Mouse (Mus musculus) intestine, embryonic 15.5 days (tissue): ENCODE data around the gene Fut8. TPM values are rescaled to one million over a fixed set of nuclear protein-coding genes. Genes with fewer than 3 reads are reported as not detected.

Experiments
- ATAC-seq: fragments of 200-750 bp; cut with Nextera tagmentation; 2 replicates; pipeline ENCODE4 v1.8.0; 2017; ENCODE audit warnings: moderate TSS enrichment, moderate library complexity
- H3K27ac ChIP-seq: fragments of 300-500 bp; sonication (generic); 2 replicates; pipeline ENCODE4 v1.5.1; 2015; ENCODE audit warnings: mild to moderate bottlenecking, inconsistent platforms
- H3K27me3 ChIP-seq: fragments of 300-500 bp; sonication (generic); replicated peaks from 2 replicates; pipeline ENCODE4 v1.6.1; 2015; ENCODE audit warnings: inconsistent platforms
- H3K36me3 ChIP-seq: fragments of 300-500 bp; sonication (generic); 2 replicates; pipeline ENCODE4 v1.6.1; 2015; ENCODE audit warnings: inconsistent platforms
- H3K4me1 ChIP-seq: fragments of 300-500 bp; sonication (generic); replicated peaks from 2 replicates; pipeline ENCODE4 v1.6.1; 2015; ENCODE audit warnings: inconsistent platforms
- H3K4me2 ChIP-seq: fragments of 300-500 bp; sonication (generic); replicated peaks from 2 replicates; pipeline ENCODE4 v1.6.1; 2015; ENCODE audit warnings: mild to moderate bottlenecking, inconsistent platforms
- H3K4me3 ChIP-seq: fragments of 300-500 bp; sonication (generic); replicated peaks from 2 replicates; pipeline ENCODE4 v1.5.1; 2015; ENCODE audit warnings: inconsistent platforms
- H3K9ac ChIP-seq: fragments of 300-500 bp; sonication (generic); 2 replicates; pipeline ENCODE4 v1.6.1; 2015; ENCODE audit warnings: inconsistent platforms
- H3K9me3 ChIP-seq: fragments of 300-500 bp; sonication (generic); 2 replicates; pipeline ENCODE4 v1.6.1; 2016; ENCODE audit warnings: inconsistent platforms
- WGBS: fragments of 180-500 bp; shearing (Covaris S2); methylation state at CpG from one replicate; pipeline ENCODE4 v1.1.7; 2015; 5-methylcytosine and 5-hydroxymethylcytosine counted together
- polyA plus RNA-seq: library from polyadenylated mRNA; unstranded; fragments of >200 nt; fragmentation: Nextera tagmentation; extraction: Ambion mirVana; gene quantifications from 2 replicates; pipeline ENCODE4 v1.2.1, GENCODE M21; 2015

Fut8 gene
- polyA plus RNA-seq, 1 experiment from 2014 or later, result 21.4 TPM

GRCm38 (mm10) chr12:77292375-77293258, 54.7 kb downstream of the Fut8 start:
- no peak overlapping the region for H3K9ac ChIP-seq
- no peak overlapping the region for H3K4me2 ChIP-seq
- no peak for ATAC-seq
- WGBS, result 64% methylated on average over 4 of the region's 4 CpGs
- no peak overlapping the region for H3K4me3 ChIP-seq
- H3K9me3 ChIP-seq, result no peaks in the 10 kb centered on the region
- H3K27me3 ChIP-seq, result no peaks in the 10 kb centered on the region
- no peaks in the 10 kb centered on the region for H3K36me3 ChIP-seq
- no peaks in the 10 kb centered on the region for H3K4me1 ChIP-seq
- no peak overlapping the region for H3K27ac ChIP-seq

GRCm38 (mm10) chr12:77296119-77296518, 58.2 kb downstream of the Fut8 start:
- Histone ChIP-seq H3K4me2 (no peak overlapping the region), H3K27ac (no peak overlapping the region), H3K4me3 (no peak overlapping the region), H3K9me3 (no peaks in the 10 kb centered on the region), H3K9ac (no peak overlapping the region), H3K36me3 (no peaks in the 10 kb centered on the region), H3K27me3 (no peaks in the 10 kb centered on the region), H3K4me1 (no peaks in the 10 kb centered on the region)
- WGBS, result 81% methylated on average over 1 of the region's 1 CpGs
- ATAC-seq, result no peak

- no peak overlapping the region for H3K4me3 ChIP-seq
- H3K9me3 ChIP-seq, result no peaks in the 10 kb centered on the region
- 80% methylated on average over 4 of the region's 4 CpGs for WGBS
- H3K27me3 ChIP-seq, result no peaks in the 10 kb centered on the region
- H3K27ac ChIP-seq, result no peak overlapping the region
- H3K4me1 ChIP-seq, result no peaks in the 10 kb centered on the region
- H3K4me2 ChIP-seq, result no peak overlapping the region
- ATAC-seq, result no peak
- no peaks in the 10 kb centered on the region for H3K36me3 ChIP-seq
- no peak overlapping the region for H3K9ac ChIP-seq
Measured at GRCm38 (mm10) chr12:77297114-77297513, 59.2 kb downstream of the Fut8 start.

GRCm38 (mm10) chr12:77297858-77298257, 59.9 kb downstream of the Fut8 start:
- Histone ChIP-seq H3K9ac (no peak overlapping the region), H3K4me3 (no peak overlapping the region), H3K4me2 (no peak overlapping the region), H3K4me1 (no peaks in the 10 kb centered on the region), H3K27me3 (no peaks in the 10 kb centered on the region), H3K27ac (no peak overlapping the region), H3K9me3 (no peaks in the 10 kb centered on the region), H3K36me3 (no peaks in the 10 kb centered on the region)
- 81% methylated on average over 2 of the region's 2 CpGs for WGBS
- no peak for ATAC-seq

- H3K27ac ChIP-seq, result no peak overlapping the region
Measured at GRCm38 (mm10) chr12:77302011-77302410, 64.1 kb downstream of the Fut8 start.

GRCm38 (mm10) chr12:77303367-77303766, 65.4 kb downstream of the Fut8 start:
- Histone ChIP-seq H3K9me3 (no peaks in the 10 kb centered on the region), H3K4me1 (no peaks in the 10 kb centered on the region), H3K9ac (no peak overlapping the region), H3K4me2 (no peak overlapping the region), H3K4me3 (no peak overlapping the region), H3K27ac (no peak overlapping the region), H3K36me3 (no peaks in the 10 kb centered on the region), H3K27me3 (no peaks in the 10 kb centered on the region)
- ATAC-seq, result no peak

More at GRCm38 (mm10) chr12:77302011-77302410, 64.1 kb downstream of the Fut8 start:
- ATAC-seq, result no peak
- WGBS, result 97% methylated on average over 1 of the region's 1 CpGs
- Histone ChIP-seq H3K4me3 (no peak overlapping the region), H3K9me3 (no peaks in the 10 kb centered on the region), H3K27me3 (no peaks in the 10 kb centered on the region), H3K4me1 (no peaks in the 10 kb centered on the region), H3K36me3 (no peaks in the 10 kb centered on the region), H3K9ac (no peak overlapping the region), H3K4me2 (no peak overlapping the region)

GRCm38 (mm10) chr12:77305502-77305901, 67.6 kb downstream of the Fut8 start:
- no peaks in the 10 kb centered on the region for H3K36me3 ChIP-seq
- WGBS, result 87% methylated on average over 3 of the region's 3 CpGs
- H3K9me3 ChIP-seq, result no peaks in the 10 kb centered on the region
- no peak overlapping the region for H3K4me2 ChIP-seq
- no peaks in the 10 kb centered on the region for H3K4me1 ChIP-seq
- no peak overlapping the region for H3K27ac ChIP-seq
- H3K4me3 ChIP-seq, result no peak overlapping the region
- ATAC-seq, result no peak
- H3K9ac ChIP-seq, result no peak overlapping the region
- no peaks in the 10 kb centered on the region for H3K27me3 ChIP-seq

GRCm38 (mm10) chr12:77306759-77307314, 68.9 kb downstream of the Fut8 start:
- 82% methylated on average over 3 of the region's 3 CpGs for WGBS
- Histone ChIP-seq H3K27me3 (no peaks in the 10 kb centered on the region), H3K27ac (no peak overlapping the region), H3K9ac (no peak overlapping the region), H3K4me1 (no peaks in the 10 kb centered on the region), H3K36me3 (no peaks in the 10 kb centered on the region), H3K4me2 (no peak overlapping the region), H3K9me3 (no peaks in the 10 kb centered on the region), H3K4me3 (no peak overlapping the region)
- ATAC-seq, result no peak

- H3K36me3 ChIP-seq, result no peaks in the 10 kb centered on the region
- no peak overlapping the region for H3K9ac ChIP-seq
- H3K4me3 ChIP-seq, result no peak overlapping the region
- H3K4me1 ChIP-seq, result no peaks in the 10 kb centered on the region
- H3K9me3 ChIP-seq, result no peaks in the 10 kb centered on the region
- ATAC-seq, result no peak
- H3K27ac ChIP-seq, result no peak overlapping the region
- H3K4me2 ChIP-seq, result no peak overlapping the region
- no peaks in the 10 kb centered on the region for H3K27me3 ChIP-seq
Measured at GRCm38 (mm10) chr12:77309507-77309906, 71.6 kb downstream of the Fut8 start.

- H3K4me3 ChIP-seq, result no peak overlapping the region
Measured at GRCm38 (mm10) chr12:77313502-77313901, 75.6 kb downstream of the Fut8 start.

GRCm38 (mm10) chr12:77324142-77324541, 86.2 kb downstream of the Fut8 start:
- no peak overlapping the region for H3K4me2 ChIP-seq
- WGBS, result 63% methylated on average over 3 of the region's 3 CpGs
- ATAC-seq, result no peak

More at GRCm38 (mm10) chr12:77313502-77313901, 75.6 kb downstream of the Fut8 start:
- Histone ChIP-seq H3K4me1 (no peaks in the 10 kb centered on the region), H3K36me3 (no peaks in the 10 kb centered on the region), H3K27me3 (no peaks in the 10 kb centered on the region), H3K9ac (no peak overlapping the region), H3K27ac (no peak overlapping the region), H3K4me2 (no peak overlapping the region), H3K9me3 (no peaks in the 10 kb centered on the region)
- ATAC-seq, result no peak

GRCm38 (mm10) chr12:77346521-77346920, 108.6 kb downstream of the Fut8 start:
- Histone ChIP-seq H3K4me2 (no peak overlapping the region), H3K9me3 (no peaks in the 10 kb centered on the region), H3K4me1 (no peaks in the 10 kb centered on the region), H3K27me3 (no peaks in the 10 kb centered on the region), H3K4me3 (no peak overlapping the region), H3K36me3 (no peaks in the 10 kb centered on the region), H3K9ac (no peak overlapping the region), H3K27ac (no peak overlapping the region)
- WGBS, result 71% methylated on average over 1 of the region's 1 CpGs
- ATAC-seq, result no peak

More at GRCm38 (mm10) chr12:77324142-77324541, 86.2 kb downstream of the Fut8 start:
- Histone ChIP-seq H3K36me3 (no peaks in the 10 kb centered on the region), H3K9me3 (no peaks in the 10 kb centered on the region), H3K27ac (no peak overlapping the region), H3K4me1 (no peaks in the 10 kb centered on the region), H3K4me3 (no peak overlapping the region), H3K27me3 (no peaks in the 10 kb centered on the region), H3K9ac (no peak overlapping the region)

GRCm38 (mm10) chr12:77349543-77349942, 111.6 kb downstream of the Fut8 start:
- Histone ChIP-seq H3K9me3 (no peaks in the 10 kb centered on the region), H3K27me3 (no peaks in the 10 kb centered on the region), H3K4me3 (no peak overlapping the region), H3K4me2 (no peak overlapping the region), H3K9ac (no peak overlapping the region), H3K27ac (no peak overlapping the region), H3K36me3 (no peaks in the 10 kb centered on the region), H3K4me1 (no peaks in the 10 kb centered on the region)
- no peak for ATAC-seq
